Mouse (Mus musculus) frontal cortex, postnatal 25 days (tissue): Measurements from ENCODE around the gene Wnt9b.
A peak's percentile ranks its signal among the peaks of the same experiment; 100 is the strongest.
"Not testable (repeated sequence)": the region's sequence is repeated elsewhere in the genome, so short reads cannot be mapped to it uniquely, and the experiment has no call there.

Experiments
- DNase-seq, 2 experiments: peaks; one replicate each; pipeline ENCODE4 v3.0.0; 2022; ENCODE audit warnings: low spot score in 2 of 2

The Wnt9b gene

GRCm38 (mm10) chr11:103749306-103750089, at the start of gene Wnt9b:
Gene Wnt9b, minus strand, starts transcription at chr11:103749821.
- DNase-seq = no peak

GRCm38 (mm10) chr11:103789951-103790350, 40.3 kb upstream of the Wnt9b start:
- DNase-seq = no peak

DNA sequence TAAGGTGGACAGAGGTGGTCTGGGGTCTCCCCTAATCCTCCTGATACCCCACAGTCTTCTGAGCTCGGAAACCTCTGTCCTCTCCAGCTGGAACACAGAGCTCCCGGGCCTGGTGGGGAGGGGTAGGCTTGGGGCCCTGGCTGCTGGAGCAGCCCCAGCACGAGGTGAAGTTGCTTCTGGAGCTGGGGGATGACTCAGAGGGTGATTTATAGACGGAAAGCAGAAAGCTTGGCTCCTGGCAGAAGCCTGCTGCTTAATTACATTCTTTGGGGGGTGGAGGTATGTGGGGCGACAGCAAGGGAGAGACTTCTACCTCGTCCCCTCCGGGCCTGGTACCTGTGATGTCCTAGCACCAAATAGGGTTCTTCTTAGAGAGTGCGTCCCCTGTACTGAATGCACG, 30.5 kb upstream of the Wnt9b start:
- no peak for DNase-seq

GRCm38 (mm10) chr11:103774228-103774530, 24.6 kb upstream of the Wnt9b start:
- DNase-seq = no peak

DNA sequence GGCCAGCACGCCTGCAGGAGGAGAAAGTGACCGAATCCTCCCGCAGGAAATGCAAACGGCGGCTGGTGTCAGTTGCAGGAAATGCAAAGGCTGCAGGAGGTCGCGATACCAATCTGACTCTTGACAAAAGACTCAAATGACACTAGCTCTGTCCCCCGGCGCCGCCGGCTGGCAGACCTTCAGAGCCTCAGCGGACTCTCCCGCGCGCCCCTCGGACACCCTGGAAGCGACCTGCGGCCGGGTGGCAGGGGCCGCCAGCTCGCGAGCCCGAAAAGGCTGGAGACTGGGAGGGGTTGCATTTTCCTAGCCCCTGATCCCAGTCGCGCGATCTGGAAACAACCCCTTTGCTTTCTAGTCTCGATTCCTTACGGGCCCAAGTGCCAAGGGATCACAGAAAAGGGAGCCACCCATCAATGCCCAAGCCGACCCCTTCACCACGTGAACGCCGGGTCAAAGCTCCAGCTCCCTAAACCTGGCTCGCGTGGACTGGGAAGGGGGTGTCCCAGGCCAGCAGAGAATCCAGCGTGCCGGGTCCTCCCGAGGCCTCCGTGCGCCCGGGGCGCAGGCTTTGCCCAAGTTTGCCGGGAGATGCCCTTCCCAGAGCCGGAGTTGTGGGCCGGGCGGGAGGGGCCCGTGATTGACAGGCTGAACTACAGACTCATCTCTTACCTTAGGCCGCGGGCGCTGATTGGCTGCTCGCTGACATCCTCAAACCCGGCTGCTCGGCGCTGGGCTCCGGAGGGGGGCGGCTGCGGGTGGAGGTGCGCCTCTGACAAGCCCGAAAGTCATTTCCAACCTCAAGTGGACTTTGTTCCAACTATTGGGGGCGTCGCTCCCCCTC, 24.0 kb upstream of the Wnt9b start, which contains the start of gene Wnt3:
Gene Wnt3 (plus strand): TSS at position 764 of the 841 bp plus-strand sequence.
- no peak for DNase-seq

DNA sequence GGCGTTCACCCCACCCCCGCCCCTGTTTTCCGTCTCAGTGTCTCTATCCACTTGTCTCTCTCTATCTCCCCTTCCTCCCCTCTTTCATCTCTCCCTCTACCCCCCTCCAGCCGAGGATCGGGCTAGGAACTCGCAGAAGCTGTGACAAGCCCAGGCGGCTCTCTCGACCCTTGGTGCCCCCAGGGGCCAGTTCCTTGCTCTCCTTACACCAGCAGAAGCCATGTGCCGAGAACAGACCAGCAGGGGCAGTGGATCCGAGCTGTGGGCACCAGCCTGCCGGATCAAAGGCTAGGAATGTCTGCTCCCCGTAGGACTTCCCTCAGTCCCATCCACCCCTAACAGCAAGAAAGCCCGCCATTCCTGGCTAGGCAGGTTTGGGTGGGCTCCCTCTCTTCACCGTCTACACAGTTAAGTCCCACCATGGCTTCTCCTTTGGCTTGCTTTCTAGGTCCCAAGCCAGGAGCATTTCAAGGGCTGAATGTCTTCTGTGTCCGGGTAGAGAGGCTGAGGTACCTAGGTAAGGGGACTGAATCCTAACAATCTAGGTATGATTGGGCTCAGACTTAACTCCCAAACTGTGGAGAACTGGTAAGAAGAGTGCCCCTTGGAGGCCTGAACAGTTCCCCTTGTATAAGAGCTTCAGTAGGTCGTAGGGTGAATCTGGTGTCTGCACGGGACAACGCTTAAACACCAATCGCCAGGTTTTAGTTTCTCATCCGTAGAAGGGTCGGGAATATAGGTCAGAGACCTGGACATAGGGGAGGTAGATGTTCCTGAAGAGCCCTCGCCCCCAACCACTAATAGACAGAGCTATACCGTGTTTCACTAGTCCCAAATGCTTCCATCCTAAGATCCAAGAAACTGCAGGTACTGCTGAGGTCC, 23.1 kb upstream of the Wnt9b start:
- DNase-seq = no peak

DNA sequence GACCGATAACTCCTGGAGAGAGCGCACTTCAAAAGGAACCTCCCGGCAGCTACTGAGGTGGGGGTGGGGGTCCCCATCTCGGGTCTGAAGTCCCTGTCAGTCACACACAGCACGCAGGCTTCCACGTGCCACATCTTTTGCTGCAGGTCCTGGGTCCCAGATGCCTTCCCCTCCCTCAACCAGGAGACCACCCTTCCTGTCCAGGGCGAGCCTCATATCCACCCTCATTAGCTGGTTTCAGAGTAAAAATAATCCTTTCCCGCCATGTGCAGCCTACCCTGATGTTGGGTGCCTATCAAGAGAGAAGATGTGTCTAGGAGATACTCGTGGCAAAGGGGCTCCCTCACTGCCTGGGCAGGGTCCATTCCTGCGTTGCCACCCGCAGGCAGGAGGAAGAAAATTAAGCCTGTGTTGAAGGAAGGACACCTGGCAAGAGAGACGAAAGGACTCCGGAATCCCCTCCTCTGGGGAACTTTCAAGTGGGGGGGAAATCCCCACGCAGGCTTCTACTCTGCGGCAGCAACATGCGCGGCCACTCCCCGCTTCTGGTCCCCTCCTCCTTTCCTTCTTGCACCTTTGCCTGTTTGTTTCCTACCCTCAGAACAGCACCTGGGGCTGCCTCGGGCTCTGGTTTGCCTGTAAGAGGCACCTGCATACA, 21.7 kb upstream of the Wnt9b start:
- DNase-seq = no peak

DNA sequence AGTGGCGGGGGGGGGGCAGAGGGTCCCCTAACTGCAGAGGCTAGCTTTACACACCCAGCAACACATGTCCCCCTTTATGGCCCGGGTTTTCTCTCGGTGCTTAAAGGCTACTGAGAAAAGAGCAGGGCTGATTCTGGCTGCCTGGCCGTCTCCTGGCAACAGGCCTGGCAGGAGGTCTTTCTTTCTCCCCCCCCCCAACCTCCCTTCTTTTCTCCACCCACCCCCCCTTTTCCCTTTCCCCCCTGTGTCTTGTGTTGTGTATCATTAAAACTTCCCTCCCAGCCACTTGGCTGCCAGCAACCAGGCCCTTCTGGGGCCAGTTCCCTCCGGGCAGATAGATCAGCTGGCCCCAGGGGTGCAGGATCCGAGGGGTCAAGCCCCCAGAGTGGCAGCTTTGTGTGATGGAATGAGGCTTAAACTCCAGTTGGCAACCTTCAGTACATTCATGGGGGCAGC, 16.0 kb upstream of the Wnt9b start:
- DNase-seq = no peak

GRCm38 (mm10) chr11:103764601-103765000, 15.0 kb upstream of the Wnt9b start:
- DNase-seq = no peak

- peak; percentile 18 to 43 for DNase-seq
Measured at GRCm38 (mm10) chr11:103763410-103764163, 14.0 kb upstream of the Wnt9b start.

- DNase-seq = not testable (repeated sequence)
Measured at GRCm38 (mm10) chr11:103760891-103761290, 11.3 kb upstream of the Wnt9b start.

DNA sequence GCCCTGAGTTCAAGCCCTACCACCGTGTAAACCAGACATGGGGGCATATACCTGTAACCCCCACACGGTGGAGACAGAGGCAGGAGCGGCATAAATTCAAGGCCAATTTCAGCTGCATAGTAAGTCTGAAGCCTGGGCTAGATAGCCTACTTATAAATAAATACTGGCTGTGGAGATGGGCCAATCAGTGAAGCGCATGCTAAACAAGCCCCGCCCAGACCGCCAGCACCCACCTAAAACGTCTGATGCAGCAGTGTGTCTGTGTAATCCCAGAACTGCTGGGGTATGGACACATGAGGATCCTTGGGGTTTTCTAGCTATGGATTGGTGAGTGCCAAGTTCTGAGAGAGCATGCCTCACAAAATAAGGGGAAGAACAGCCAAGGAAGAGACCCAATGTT, 10.5 kb upstream of the Wnt9b start:
- no peak for DNase-seq

DNA sequence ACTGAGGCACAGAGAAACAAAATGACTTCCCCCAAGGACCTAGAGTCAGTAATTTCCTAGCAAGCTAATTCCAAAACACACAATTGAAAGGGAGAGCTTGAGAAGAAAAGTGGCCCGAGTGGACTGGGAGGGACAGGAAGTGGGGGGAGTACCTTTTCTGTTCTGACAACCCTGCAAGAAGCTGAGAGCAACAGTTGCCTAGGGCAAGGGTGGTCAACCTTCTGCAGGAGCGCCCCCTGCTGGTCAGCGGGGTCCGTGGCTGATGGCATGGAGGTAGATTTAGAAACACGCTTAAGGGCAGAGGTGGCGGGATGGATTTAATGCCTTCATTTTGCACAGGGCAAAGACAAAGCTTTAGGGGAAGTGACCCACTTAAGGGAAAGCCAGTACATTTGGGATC, 9.1 kb upstream of the Wnt9b start:
- peak; percentile 53 to 65 for DNase-seq

DNA sequence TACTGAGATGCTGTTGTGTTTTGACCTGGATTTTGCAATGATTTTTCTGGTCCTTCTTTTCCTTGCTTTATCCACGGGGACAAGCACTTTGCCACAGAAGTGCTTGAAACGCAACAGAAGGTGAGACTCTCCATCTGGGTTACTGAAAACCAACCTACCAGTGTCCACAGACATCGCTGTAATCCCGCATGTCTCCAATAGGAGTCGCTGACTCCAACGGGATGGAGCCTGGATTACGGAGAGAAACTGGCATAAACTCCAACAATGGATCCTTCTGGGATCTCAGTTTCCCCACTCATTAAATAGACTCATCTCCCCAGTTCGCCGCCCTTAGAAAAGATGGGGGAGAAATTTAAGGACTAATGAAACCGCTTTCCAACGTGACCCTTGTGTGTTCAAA, 8.4 kb upstream of the Wnt9b start:
- no peak for DNase-seq

DNA sequence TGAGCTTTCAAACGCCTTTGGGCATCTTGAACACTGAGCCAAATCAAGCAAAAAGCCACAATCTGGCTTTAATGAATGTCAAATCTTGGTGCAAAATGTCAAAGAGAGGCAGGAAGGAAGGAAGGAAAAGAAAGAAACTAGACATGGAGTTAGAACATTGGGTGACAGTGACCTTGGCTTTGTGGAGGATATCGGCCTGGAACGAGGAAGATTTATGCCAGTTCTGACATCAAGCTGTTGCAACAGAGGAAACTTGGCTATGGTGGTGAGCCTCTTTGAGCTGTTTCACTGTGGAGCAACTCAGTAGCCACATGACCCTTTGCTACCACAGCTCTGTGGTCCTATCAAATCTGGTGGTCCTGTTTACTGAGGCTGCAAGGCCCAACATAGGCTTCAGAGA, 991 bp upstream of the Wnt9b start:
- no peak for DNase-seq

GRCm38 (mm10) chr11:103735046-103735781, 14.4 kb downstream of the Wnt9b start:
- no peak for DNase-seq

- no peak for DNase-seq
Measured at GRCm38 (mm10) chr11:103734411-103735045, 15.1 kb downstream of the Wnt9b start.

- DNase-seq = no peak
Measured at GRCm38 (mm10) chr11:103733961-103734360, 15.7 kb downstream of the Wnt9b start.

GRCm38 (mm10) chr11:103733069-103733468, 16.6 kb downstream of the Wnt9b start:
- peak in 1 of 2 experiments; percentile 18 for DNase-seq
